Mouse (Mus musculus): Measurements from ENCODE around the gene R3hdm2. TPM values are rescaled to one million over a fixed set of nuclear protein-coding genes. Genes with fewer than 3 reads are reported as not detected.
A peak's percentile ranks its signal among the peaks of the same experiment; 100 is the strongest.

The R3hdm2 gene
- total RNA-seq, 4 experiments from 2014 or later: 247 to 279 (median 255) TPM

DNA sequence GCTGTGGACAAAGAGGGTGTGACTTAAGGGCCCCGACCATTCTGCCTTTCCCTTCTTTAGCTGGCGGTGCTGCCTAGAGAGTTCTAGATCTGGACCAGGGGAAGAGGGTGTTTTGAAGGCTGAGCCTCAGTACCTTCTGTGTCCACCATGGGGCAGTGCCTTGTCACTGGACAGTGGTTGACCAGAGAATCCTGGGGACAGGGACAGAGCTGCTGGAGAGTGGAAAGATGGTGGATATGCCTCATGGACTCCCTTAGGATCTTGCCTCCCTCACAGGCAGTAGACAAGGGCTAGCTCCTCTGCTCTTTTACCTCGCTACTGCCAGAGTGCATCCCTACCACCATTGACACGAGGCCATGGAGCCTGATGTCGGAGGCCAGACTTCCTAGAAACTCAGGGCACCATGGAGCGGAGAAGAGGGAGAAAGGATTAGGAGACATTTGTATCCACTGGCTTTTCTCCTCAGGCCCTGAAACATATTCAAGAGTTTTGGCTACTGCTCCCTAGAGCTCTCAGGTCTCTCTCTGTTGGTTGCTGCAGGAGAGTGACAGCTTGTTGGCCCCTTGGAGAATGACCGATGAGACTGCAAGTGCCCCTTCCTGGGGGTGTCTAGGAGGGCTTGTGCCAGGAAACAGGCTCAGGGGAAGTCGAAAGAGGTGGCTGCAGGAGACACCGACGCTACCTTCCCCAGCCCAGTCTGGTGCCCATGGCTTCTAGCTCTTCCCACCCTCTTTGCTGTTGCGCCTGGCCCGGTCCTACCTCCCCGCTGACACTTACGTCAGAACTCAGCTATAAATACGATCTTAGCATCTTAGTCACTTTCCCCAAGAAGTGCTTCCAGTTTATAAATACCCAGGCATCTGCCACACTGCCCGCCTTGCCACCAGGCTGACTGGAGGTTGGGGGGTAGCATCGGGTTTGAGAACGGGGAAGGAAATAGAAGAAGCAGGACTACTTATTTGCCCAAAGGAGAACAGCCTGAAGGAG, 25.9 kb upstream of the R3hdm2 start, which contains the start of gene Inhbe:
TSS of gene Inhbe (minus strand) at position 503 of the 987 bp plus-strand sequence.
- peak in 1 of 2 experiments; percentile 91 for DNase-seq (ENCODE audit: low spot score in 2 of 2)

DNA sequence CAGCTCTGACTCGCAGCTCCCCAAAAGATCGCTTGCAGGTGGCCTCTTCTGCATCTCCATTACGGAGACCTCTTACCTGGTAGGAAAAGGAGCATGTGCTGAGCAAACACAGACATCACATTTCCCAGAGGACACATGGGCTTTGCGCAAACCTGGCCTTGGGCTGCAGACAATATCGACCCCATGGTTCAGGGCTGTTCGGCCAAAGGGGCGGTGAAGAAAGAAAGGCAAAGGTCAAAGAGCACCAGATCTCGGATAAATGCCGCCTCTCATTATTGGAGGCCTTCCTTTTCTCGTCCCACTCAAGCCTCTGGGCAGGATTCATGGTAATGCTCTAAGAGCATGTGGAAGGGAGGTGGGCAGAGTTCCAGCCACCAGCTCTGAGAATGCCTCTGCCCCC, 24.8 kb upstream of the R3hdm2 start:
- DNase-seq (ENCODE audit: low spot score in 2 of 2): no peak

DNA sequence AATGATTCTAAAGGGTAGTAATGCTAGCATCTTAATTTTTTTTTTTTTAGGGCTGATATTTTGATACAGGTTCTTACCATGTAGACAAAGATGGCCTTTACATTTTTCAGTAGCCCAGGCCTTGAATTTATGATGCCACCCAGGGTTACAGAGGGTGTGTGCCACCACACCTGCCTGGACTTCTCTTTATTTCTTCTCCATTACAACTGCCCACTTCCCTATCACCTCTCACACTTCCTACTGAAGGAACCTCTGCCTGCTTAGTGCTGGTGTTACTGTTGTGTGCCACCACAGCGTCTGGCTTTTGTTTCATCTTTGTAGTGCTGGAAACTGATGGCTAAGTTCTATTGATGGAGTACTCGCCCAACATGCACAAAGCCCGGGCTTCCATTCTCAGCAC, 19.4 kb upstream of the R3hdm2 start:
- DNase-seq (ENCODE audit: low spot score in 2 of 2): no peak

DNA sequence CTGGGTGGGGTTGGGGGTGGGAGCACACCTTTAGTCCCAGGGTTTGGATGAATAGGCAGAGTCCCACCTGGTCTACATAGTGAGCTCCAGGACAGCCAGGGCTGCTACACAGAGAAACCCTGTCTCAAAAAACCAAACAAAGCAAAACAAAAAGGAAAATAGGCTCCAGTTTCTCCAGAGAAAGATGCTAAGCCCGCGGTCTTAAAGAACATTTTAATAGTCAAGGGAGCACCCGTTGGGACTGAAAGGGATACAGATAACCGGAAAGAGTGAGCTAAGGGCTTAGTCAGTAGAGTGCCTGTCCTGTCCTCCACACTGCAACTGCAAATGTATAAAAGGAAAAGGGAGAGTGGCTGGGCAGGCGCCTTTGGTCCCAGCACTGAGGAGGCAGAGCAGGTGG, 13.0 kb upstream of the R3hdm2 start:
- DNase-seq (ENCODE audit: low spot score in 2 of 2): no peak

DNA sequence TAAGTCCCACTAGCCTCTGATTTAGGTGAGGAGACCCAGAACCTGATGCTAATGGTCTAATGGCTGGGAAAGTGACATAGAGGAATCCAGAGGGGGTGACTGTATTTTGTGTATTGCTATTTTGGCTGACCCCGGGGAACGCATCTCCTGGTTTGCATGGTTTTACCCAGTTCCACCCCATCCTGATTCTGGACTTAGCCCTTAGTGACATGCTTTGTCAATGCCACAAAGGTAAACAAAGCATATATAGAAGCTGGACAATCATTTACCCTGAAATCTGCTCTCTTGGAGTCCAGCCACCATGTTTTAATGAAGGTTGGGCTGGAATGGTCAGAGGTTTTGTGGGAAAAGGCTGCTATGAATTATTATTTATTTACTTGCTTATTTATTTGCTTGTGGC, 11.9 kb upstream of the R3hdm2 start:
- DNase-seq (ENCODE audit: low spot score in 2 of 2): no peak

DNA sequence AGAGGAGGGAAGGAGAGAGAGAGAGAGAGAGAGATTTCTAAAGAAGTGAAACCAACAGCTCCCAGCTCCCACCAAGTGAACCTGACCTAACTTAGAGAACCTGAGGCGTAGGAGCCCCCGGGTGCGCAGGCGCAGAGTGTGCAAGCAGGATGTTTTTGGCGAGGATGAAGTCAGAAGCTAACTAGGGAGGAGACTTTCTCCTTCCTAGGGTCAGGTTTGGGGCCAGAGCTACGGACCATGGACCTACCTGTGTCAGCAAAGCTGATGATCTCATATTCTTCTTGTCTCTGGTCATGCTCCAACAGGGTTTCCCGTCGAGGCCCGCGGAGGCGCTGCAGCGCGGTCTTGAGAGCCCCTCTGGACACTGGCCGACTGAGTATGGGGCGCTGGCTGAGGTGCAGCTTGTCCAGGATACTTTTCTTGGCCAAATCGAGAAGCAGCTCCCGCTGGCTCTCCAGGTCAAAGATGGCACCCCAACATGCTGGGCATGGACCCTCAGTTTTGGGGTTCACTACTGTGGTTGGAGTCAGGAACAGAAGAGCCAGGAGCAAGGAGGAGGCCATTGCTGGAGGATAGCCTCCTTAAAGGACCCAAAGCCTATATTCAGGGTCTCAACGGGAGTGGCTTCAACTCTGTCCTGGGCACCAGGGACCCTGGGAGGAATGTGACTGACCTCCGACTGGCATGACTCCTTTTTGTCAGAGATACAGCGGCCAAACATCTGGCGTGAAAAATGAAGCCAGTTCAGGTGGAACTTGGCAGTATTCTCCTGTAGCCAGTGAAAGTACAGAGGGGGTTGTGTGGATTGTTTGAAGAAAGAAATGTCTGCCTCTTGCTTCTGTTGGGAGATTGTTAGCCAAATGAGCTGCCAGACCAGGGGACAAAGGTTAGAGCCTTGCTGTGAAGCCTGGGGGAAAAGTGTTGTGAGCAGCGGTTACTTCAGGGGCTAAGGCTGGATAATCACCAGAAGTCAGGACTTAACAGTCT, 10.0 kb upstream of the R3hdm2 start, which contains the start of gene Inhbc:
TSS of gene Inhbc (minus strand) at position 598 of the 987 bp plus-strand sequence.
- no peak for DNase-seq (ENCODE audit: low spot score in 2 of 2)

DNA sequence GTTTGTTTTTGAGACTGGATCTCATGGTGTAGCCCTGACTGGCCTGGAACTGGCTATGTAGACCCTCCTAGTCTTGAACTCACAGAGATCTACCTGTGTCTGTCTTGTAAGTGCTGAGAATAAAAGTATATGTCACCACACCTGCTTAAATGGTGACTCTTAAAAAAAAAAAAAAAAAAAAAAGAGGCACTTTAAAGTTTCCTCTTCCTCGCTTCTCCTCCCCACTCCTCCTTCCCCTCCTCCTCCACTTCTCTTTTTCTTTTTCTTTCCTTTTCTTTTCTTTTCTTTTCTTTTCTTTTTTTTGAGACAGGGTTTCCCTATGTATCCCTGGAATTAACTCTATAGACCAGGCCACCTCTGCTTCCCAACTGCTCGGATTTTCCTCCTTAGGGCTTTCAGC, 9.1 kb upstream of the R3hdm2 start:
- no peak for DNase-seq (ENCODE audit: low spot score in 2 of 2)

DNA sequence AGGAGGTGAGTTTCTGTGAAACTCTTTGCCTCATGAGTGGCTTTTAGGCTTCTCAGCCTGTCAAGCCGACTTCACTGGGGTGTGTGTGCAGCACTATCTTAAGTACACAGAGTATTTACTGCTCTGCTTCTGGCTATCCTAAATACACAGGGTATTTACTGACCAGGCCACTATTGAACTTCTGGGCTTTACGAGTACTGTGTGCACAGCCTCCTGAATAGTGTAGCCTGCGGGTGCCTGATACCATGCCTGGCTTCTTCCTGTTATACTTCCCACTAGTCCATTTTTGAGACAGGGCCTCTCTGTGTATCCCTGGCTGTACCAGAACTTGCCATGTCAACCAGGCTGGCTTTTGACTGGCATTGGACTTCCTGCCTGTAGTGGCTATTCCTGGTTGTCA, 2.4 kb upstream of the R3hdm2 start:
- no peak for DNase-seq (ENCODE audit: low spot score in 2 of 2)

DNA sequence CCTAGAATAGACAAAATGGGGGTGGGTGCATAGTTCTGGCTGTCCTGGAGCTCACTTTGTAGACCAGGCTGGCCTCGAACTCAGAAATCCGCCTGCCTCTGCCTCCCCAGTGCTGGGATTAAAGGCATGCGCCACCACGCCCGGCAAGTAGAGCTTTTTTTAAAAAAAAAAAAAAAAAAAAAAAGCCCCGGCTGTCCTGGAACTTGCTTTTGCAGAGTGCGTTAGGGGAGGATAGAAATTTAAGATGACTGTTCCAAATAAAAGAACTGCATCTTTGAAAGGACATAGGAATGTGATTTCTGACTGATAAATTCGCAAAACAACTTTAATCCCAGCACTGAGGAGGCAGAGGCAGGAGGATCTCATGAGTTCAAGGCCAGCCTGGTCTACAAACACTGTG, 473 bp upstream of the R3hdm2 start:
- DNase-seq (ENCODE audit: low spot score in 2 of 2): no peak

DNA sequence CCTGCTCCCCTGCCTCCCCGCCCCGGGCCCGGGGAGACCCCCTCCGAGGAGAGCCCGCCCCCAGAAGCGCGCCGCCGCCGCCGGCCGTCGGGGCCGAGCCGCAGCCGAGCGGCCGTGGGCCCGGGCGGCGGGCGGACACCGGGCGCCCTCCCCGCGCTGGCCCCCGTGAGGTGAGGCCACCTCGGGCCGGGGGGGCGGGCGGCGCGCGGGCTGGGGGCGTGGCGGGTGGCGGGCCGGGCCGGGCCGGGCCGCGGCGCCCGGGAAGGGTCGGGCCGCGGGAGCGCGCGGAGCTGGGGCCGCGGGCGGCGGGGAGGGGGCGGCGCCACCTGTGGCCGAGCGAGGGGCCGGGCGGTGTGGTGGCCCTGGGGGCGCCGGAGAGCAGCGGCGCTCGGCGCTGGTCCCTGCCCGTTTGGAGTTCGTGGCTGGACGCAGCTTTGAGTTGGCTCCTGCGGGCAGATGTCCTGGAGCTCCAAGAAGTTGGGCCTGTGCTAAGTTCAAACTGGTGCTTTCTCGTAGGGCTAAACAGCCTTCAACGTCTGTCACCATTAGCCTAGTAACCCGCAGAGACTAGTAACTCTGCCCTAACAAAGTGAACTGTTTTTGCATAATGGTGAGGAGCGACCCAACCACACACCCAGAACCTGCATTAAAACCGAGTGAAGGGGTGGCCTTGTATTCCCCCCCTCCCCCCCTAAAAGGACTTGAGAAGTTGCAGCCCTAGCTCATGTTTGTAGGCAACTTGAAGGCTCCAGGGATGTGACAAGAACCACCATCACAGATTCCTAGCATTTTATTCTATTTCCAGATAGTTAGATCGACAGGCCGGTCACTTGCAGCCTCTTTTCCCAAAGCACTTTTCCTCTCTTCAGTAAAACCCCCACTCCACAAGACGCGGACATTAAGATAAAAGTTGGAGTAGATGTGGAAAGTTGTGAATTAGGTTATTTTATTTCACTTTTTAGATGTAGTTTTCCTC, 928 bp downstream of the R3hdm2 start:
- peak; percentile 10 to 15 for DNase-seq (ENCODE audit: low spot score in 2 of 2)

DNA sequence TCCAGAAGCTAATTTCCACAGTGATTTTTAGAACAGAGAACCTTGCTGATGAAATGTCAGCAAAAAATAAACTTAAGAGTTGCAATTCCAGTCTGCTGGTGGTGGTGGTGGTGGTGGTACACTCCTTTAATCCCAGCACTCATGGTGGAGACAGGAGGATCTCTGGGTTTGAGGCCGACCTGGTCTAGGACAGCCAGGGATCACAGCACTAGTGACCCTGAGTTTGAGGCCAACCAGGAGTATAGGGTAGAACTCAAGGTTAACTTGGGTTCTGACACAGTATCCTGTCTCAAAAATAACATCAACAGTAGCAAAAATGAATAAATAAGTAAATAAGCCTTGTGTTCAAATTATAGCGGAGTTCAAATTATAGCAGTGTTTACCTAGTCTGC, 1.6 kb downstream of the R3hdm2 start:
- DNase-seq (ENCODE audit: low spot score in 2 of 2): no peak

DNA sequence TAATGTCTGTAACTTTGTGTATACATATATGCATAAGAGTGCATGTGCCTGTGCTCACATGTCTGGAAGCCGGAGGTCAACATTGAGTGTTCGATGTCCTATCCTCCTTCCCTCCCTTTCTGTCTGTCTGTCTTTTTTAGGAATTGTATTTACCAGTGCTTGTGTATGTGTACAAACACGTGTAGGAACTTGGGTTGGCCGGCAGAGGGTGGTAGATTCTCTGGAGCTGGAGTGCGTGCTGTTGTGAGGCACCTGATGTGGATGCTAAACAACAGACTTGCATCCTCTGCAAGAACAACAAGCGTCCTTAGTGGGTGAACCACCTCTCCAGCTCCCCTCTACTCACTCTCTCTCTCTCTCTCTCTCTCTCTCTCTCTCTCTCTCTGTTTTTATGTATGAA, 11.6 kb downstream of the R3hdm2 start:
- DNase-seq (ENCODE audit: low spot score in 2 of 2): no peak

DNA sequence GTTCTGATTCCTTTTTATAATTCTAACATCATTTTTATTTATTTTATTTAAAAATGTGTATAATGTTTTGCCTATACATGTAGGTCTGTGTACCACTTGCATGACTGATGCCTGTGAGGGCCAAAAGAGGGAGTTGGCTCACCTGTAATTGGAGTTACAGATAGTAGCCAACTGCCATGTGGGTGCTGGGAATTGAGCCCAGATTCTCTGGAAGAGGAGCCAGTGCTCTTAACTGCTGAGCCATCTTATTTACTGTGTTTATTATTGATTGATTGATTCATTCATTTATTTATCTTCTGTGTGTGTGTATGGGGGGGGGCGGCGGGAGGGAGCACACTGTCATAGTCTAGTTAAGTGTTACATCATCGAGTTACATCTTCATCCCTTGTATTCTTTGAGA, 24.6 kb downstream of the R3hdm2 start:
- DNase-seq (ENCODE audit: low spot score in 2 of 2): no peak

DNA sequence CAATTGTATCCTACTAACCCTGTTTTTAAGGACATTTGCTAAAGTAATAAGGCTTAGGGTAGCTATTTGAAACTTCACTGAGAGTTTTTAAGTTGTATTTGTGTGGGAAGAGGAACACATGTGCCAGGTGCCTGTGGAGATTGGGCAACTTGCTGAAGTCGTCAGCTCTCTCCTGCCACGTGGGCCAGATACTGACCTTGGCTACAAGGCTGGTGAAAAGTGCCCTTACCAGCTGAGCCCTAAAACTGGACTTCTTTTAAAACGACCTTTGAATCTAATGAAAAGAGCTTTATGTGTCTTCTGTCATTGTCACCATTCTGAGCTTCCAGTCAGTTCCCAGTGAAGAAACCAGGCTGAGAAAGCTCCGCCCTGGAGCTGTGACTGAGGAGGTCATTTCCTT, 27.3 kb downstream of the R3hdm2 start:
- DNase-seq (ENCODE audit: low spot score in 2 of 2): no peak

DNA sequence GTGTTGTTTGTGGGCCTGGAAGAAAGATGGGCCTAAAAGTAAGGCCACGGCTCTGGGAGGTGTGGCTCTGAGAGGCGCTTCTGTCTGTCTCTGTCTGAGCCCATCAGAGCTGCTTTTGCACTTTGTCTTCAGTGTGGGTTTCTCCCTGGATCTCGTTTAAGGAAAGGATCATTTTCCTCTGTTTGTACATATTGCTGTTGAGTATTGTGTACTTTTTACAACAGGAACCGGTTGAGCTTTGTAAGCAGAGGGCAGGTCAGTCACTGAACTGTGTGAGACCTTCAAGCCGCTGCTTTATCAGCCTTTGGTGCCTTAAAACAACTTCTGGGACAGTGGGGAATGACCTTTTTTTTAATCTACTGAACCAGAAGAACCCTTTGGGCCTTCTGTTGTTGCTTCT, 32.0 kb downstream of the R3hdm2 start:
- DNase-seq (ENCODE audit: low spot score in 2 of 2): no peak

DNA sequence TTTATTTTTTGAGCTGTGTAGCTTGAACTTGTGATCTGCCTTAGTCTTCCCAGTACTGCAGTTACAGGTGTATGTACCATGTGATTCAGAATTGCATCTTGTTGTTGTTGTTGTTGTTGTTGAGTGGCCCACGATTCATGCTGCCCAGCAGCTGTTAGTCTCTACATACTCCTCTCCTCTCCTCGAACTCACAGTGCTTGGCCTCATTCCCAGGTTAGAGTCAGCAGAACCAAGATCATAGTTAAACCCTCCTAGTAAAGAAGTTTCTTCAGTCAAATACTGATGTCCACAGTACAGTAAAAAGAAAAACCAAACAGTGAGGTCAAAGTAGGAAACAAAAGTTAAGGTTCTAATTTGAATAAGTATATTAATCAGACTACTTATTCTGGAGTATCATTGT, 32.6 kb downstream of the R3hdm2 start:
- no peak for DNase-seq (ENCODE audit: low spot score in 2 of 2)

DNA sequence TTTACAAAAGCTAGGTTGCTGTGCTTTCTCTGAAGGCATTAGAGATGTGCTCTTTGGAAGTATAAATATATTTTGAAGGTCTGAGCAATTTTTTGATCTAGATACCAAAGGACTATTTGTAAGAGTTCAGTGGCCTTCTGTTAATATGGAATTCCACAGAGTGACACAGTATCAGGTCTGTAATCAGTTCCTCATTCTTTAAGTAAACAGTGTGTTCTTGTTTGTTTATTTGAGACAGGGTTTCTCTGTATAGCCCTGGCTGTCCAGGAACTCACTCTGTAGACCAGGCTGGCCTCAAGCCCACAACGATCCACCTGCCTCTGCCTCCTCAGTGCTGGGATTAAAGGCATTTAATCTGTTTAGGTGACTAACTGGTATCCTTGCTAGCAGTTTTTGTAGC, 33.5 kb downstream of the R3hdm2 start:
- no peak for DNase-seq (ENCODE audit: low spot score in 2 of 2)

DNA sequence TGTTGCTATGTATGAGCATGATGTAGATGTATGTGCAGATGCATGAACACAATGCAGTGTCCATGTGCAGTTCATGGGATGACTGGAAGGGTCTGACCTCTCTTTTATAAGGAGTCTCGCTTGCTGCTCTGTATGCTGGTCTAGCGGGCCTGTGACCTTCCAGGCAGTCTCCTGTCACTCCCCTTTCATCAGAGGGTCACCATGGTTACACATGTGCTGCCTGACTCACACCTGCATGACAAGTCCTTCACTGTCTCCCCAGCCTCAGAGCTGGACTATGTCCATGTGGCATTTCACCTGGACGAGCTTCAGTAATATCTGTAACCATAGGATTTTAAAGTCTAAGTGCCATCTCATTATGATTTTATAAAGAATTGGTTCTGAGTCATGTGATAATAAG, 34.0 kb downstream of the R3hdm2 start:
- DNase-seq (ENCODE audit: low spot score in 2 of 2): no peak

DNA sequence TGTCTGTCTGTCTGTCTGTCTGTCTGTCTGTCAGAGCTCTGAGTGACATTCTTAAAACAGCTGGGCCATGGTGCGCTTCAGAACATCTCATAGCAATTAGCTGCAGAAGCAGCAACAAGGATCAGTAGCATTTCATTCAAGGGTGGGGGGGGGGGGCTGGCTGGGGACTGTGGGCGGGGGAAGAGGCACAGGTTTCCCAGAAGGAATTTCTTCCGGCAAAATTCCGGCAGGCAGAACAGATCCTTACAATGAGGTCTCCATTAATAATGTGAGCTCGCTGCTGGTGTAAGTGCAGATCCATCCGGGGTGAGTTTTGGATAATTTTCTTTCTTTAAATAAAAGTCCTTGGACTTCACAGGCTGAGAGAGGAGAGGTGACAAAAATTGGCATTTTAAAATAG, 40.0 kb downstream of the R3hdm2 start:
- no peak for DNase-seq (ENCODE audit: low spot score in 2 of 2)

DNA sequence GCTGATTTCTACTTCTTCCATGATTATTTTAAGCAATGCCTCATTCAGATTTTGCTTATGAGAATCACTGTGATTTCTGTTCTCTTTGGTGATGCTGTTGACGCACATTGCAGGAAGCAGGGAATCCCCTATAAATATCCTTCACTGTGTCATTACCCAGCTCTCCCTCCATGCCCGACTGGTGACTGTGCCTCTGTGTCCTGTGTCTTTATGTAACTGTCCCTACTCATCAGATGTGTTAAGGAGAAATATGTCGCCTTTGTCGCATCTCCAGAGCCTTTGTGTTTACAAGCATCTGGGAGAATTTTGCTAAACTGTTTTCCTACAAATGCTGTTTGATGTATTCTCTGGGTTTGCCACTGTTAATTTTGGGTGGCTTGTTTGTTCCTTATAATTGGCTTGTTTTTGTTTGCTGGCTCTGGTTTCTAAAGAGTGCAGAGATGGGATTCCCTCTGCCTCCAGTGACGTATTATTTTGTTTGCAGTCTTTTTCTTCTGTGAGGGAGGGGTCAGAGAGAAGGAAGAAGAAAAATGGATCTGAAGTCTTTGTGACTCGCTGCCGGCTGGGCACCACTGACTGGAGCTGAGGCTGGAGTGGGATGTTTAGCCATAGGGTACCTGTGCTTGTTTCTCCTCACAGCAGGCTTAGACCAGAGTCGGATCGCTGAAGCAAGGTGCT, 40.7 kb downstream of the R3hdm2 start:
- peak; percentile 30 to 73 for DNase-seq (ENCODE audit: low spot score in 2 of 2)

Measured in left cerebral cortex, adult 8-10 months (tissue).